27 mouse cellular contexts compared by ENCODE assay signal in genomic region chr6:35645210-35645609, GRCm38 (mm10).
"Had no signal": no experiment of that assay in that cellular context is flagged by ENCODE, and none has a peak within 500 bp of the region (broad histone marks: within the 10 kb centered on the region; RNA-seq: fewer than 3 reads in every experiment).

No protein-coding gene starts in this region.

- H3K27ac ChIP-seq: embryonic facial prominence, embryonic 10.5 days; embryonic facial prominence, embryonic 12.5 days; embryonic facial prominence, embryonic 13.5 days; embryonic facial prominence, embryonic 15.5 days; forebrain, embryonic 10.5 days; forebrain, embryonic 12.5 days; forebrain, embryonic 13.5 days; forebrain, embryonic 15.5 days; gastrocnemius, adult 2 months; heart, adult 2 months; heart, embryonic 10.5 days had no signal

- H3K4me3 ChIP-seq: embryonic facial prominence, embryonic 10.5 days; embryonic facial prominence, embryonic 12.5 days; embryonic facial prominence, embryonic 13.5 days; embryonic facial prominence, embryonic 15.5 days; erythroblast, embryonic 14.5 days; forebrain, embryonic 10.5 days; forebrain, embryonic 12.5 days; forebrain, embryonic 13.5 days; forebrain, embryonic 15.5 days; gastrocnemius, adult 2 months; heart, adult 2 months; heart, embryonic 10.5 days had no signal

- H3K9ac ChIP-seq: embryonic facial prominence, embryonic 12.5 days; embryonic facial prominence, embryonic 13.5 days; embryonic facial prominence, embryonic 15.5 days; forebrain, embryonic 12.5 days; forebrain, embryonic 13.5 days; forebrain, embryonic 15.5 days; forebrain, postnatal 0 days had no signal

- ATAC-seq: forebrain, embryonic 13.5 days; forebrain, embryonic 14.5 days; forebrain, embryonic 15.5 days; forebrain, embryonic 16.5 days; forebrain, postnatal 0 days had no signal

- H3K4me1 ChIP-seq: embryonic facial prominence, embryonic 10.5 days; embryonic facial prominence, embryonic 12.5 days; embryonic facial prominence, embryonic 13.5 days; embryonic facial prominence, embryonic 15.5 days; forebrain, embryonic 10.5 days; forebrain, embryonic 12.5 days; forebrain, embryonic 13.5 days; forebrain, embryonic 15.5 days; heart, embryonic 10.5 days had no signal

- H3K9me3 ChIP-seq: embryonic facial prominence, embryonic 10.5 days; embryonic facial prominence, embryonic 12.5 days; embryonic facial prominence, embryonic 13.5 days; embryonic facial prominence, embryonic 15.5 days; forebrain, embryonic 10.5 days; forebrain, embryonic 12.5 days; forebrain, embryonic 13.5 days; forebrain, embryonic 15.5 days; heart, embryonic 10.5 days had no signal

- H3K36me3 ChIP-seq: embryonic facial prominence, embryonic 10.5 days; embryonic facial prominence, embryonic 12.5 days; embryonic facial prominence, embryonic 13.5 days; embryonic facial prominence, embryonic 15.5 days; forebrain, embryonic 10.5 days; forebrain, embryonic 12.5 days; forebrain, embryonic 15.5 days; heart, embryonic 10.5 days had no signal

- H3K4me2 ChIP-seq: embryonic facial prominence, embryonic 12.5 days; embryonic facial prominence, embryonic 13.5 days; embryonic facial prominence, embryonic 15.5 days; forebrain, embryonic 12.5 days; forebrain, embryonic 13.5 days; forebrain, embryonic 15.5 days had no signal

- DNase-seq: cerebellum, adult 9-10 months; cerebellum, adult 9-11 months; cerebellum, postnatal 10 days; cerebellum, postnatal 25 days; cerebellum, postnatal 36 days; embryo, embryonic 11 days; forebrain, postnatal 0 days; gastrocnemius, adult 2 months; gastrocnemius, postnatal 10 days; gastrocnemius, postnatal 14 days; gastrocnemius, postnatal 25 days; gastrocnemius, postnatal 36 days; heart, adult 11 months; heart, adult 18-20 months; heart, adult 2 months had no signal

- H3K27me3 ChIP-seq: embryonic facial prominence, embryonic 12.5 days; embryonic facial prominence, embryonic 13.5 days; embryonic facial prominence, embryonic 15.5 days; forebrain, embryonic 12.5 days; forebrain, embryonic 13.5 days; forebrain, embryonic 15.5 days had no signal
